Mouse (Mus musculus) thymus, adult 2 months (tissue): ENCODE results near the gene Rsph6a.

Experiments
- CTCF ChIP-seq: fragments of 200-500 bp; IDR thresholded peaks from 2 replicates; pipeline ENCODE4 v1.5.1; 2012; ENCODE audit warnings: mild to moderate bottlenecking, control low read depth, low read length, moderate library complexity, borderline replicate concordance; ENCODE audit not compliant: control insufficient read depth, poor library complexity, insufficient read depth; ENCODE audit errors: extremely low read depth
- POLR2A ChIP-seq: fragments of 200-500 bp; IDR thresholded peaks from 2 replicates; pipeline ENCODE4 v1.6.1; 2012; ENCODE audit warnings: mild to moderate bottlenecking, low read length, control low read depth, moderate library complexity; ENCODE audit not compliant: control insufficient read depth, poor library complexity, insufficient read depth; ENCODE audit errors: extremely low read depth

DNA sequence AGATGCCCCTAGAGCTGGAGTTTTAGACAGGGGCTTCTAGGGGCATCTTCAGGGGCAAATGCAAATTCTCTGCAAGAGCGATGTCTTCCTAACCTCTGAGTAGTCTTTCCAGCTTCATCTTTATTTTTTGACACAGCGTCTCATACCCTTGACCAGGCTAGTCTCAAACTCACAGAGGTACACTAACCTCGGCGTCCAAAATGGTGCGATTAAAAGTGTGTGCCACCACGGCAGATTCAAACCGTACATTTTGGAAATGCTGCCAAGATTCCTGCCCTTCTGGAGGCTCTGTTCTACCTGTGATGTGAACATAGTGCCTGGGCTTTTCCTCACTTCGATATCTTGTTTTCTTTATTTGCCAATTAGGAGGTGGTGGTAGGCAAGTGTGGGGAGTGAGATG lies 64.6 kb downstream of the Rsph6a start:
- no peak for TF ChIP-seq POLR2A
- TF ChIP-seq CTCF: no peak
